Mouse (Mus musculus) forebrain, embryonic 10.5 days (tissue): Measurements from ENCODE around the gene BC037034. TPM values are rescaled to one million over a fixed set of nuclear protein-coding genes. Genes with fewer than 3 reads are reported as not detected.
"Not testable (repeated sequence)": the region's sequence is repeated elsewhere in the genome, so short reads cannot be mapped to it uniquely, and the experiment has no call there.

ENCODE experiments used
- DNase-seq: peaks from one replicate; pipeline ENCODE4 v3.0.0-alpha.2; 2017; ENCODE audit warnings: low spot score; ENCODE audit errors: extremely low spot score
- H3K27ac ChIP-seq: fragments of 300-500 bp; sonication (generic); 2 replicates; pipeline ENCODE4 v1.5.1; 2016; ENCODE audit warnings: mild to moderate bottlenecking
- H3K27me3 ChIP-seq: fragments of 300-500 bp; sonication (generic); 2 replicates; pipeline ENCODE4 v1.6.1; 2016; ENCODE audit warnings: mild to moderate bottlenecking; ENCODE audit not compliant: poor library complexity, severe bottlenecking
- H3K36me3 ChIP-seq: fragments of 300-500 bp; sonication (generic); replicated peaks from 2 replicates; pipeline ENCODE4 v1.6.1; 2016; ENCODE audit warnings: mild to moderate bottlenecking, moderate library complexity
- H3K4me1 ChIP-seq: fragments of 300-500 bp; sonication (generic); 2 replicates; pipeline ENCODE4 v1.6.1; 2016
- H3K4me3 ChIP-seq: fragments of 300-500 bp; sonication (generic); 2 replicates; pipeline ENCODE4 v1.5.1; 2016; ENCODE audit warnings: mild to moderate bottlenecking, moderate library complexity
- H3K9me3 ChIP-seq: fragments of 300-500 bp; sonication (generic); 2 replicates; pipeline ENCODE4 v1.6.1; 2016; ENCODE audit warnings: mild to moderate bottlenecking, moderate library complexity
- WGBS: fragments of 180-500 bp; shearing (Covaris S2); methylation state at CpG from one replicate; pipeline ENCODE4 v1.1.7; 2016; 5-methylcytosine and 5-hydroxymethylcytosine counted together
- polyA plus RNA-seq: library from polyadenylated mRNA; unstranded; fragments of >200 nt; fragmentation: Nextera tagmentation; extraction: Ambion mirVana; gene quantifications from 2 replicates; pipeline ENCODE4 v1.2.1, GENCODE M21; 2016

The BC037034 gene
- polyA plus RNA-seq, 1 experiment from 2014 or later, result 5.5 TPM

DNA sequence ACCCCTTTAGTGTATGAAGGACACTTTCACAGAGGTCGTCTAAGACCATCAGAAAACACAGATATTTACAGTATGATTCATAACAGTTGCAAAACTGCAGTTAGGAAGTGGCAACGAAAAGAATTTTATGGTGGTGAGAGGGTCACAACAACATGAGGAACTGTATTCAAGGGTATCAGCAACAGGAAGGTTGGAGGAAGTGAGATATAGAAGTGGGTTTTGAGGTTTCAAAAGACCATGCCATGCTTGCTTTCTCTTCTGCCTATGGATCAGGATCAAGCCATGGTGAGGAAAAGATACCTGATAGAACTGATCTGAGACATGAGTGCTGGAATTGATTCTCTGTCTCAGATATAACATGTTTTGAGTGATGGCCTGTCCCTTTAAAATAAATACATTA is 36.5 kb downstream of the BC037034 start:
- Histone ChIP-seq H3K27me3 (no peaks in the 10 kb centered on the region), H3K27ac (no peak overlapping the region), H3K4me1 (peaks cover 5% of the 10 kb centered on the region), H3K36me3 (no peaks in the 10 kb centered on the region), H3K9me3 (no peaks in the 10 kb centered on the region), H3K4me3 (no peak overlapping the region)
- no peak for DNase-seq
- 70% methylated on average over 2 of the region's 2 CpGs for WGBS

GRCm38 (mm10) chr5:138226491-138226890 is 37.3 kb downstream of the BC037034 start:
- no peak for DNase-seq
- H3K4me3 ChIP-seq, result no peak overlapping the region
- no peaks in the 10 kb centered on the region for H3K9me3 ChIP-seq
- peaks cover under 1% of the 10 kb centered on the region; the same call in 1 of the 2 replicates for H3K4me1 ChIP-seq
- no peaks in the 10 kb centered on the region for H3K27me3 ChIP-seq
- 81% methylated on average over 4 of the region's 4 CpGs for WGBS
- H3K36me3 ChIP-seq, result no peaks in the 10 kb centered on the region
- no peak overlapping the region for H3K27ac ChIP-seq

- H3K9me3 ChIP-seq, result no peaks in the 10 kb centered on the region
These were observed 38.1 kb downstream of the BC037034 start, which contains the start of gene Nxpe5 for GRCm38 (mm10) chr5:138225700-138226099. Gene Nxpe5 (plus strand): TSS chr5:138225898.

DNA sequence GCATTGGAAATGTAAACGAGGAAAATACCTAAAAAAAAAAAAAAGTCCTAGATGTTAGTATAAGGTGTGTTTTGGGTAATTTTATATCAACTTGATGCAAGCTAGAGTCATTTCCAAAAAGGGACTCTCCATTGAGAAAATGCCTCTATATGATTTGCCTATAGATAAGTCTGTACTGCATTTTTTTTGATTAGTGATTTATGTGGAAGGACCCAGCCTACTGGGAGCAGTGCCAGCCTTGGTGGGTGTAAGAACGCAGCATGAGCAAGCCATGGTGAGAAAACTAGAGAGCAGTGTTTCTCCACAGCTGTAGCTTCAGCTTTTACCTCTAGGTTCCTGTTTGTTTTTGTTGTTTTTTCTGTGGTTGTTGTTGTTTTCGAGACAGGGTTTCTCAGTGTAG is 40.5 kb downstream of the BC037034 start:
- Histone ChIP-seq H3K36me3 (no peaks in the 10 kb centered on the region), H3K9me3 (no peaks in the 10 kb centered on the region), H3K27ac (no peak overlapping the region), H3K4me1 (no peaks in the 10 kb centered on the region), H3K4me3 (no peak overlapping the region), H3K27me3 (no peaks in the 10 kb centered on the region)
- 68% methylated on average over 3 of the region's 3 CpGs for WGBS
- DNase-seq, result no peak

More at GRCm38 (mm10) chr5:138225700-138226099, 38.1 kb downstream of the BC037034 start, which contains the start of gene Nxpe5:
- H3K4me1 ChIP-seq, result no peaks in the 10 kb centered on the region
- WGBS, result 65% methylated on average over 2 of the region's 2 CpGs
- no peak for DNase-seq
- H3K27ac ChIP-seq, result no peak within 1 kb of the TSS
- H3K36me3 ChIP-seq, result no peaks in the 10 kb centered on the region
- no peaks in the 10 kb centered on the region for H3K27me3 ChIP-seq
- no peak within 1 kb of the TSS for H3K4me3 ChIP-seq

GRCm38 (mm10) chr5:138222111-138222510 is 41.7 kb downstream of the BC037034 start:
- Histone ChIP-seq H3K36me3 (no peaks in the 10 kb centered on the region), H3K4me3 (no peak overlapping the region), H3K27ac (no peak overlapping the region), H3K27me3 (no peaks in the 10 kb centered on the region), H3K4me1 (no peaks in the 10 kb centered on the region), H3K9me3 (peaks cover 7% of the 10 kb centered on the region; the same call in 1 of the 2 replicates)
- WGBS, result 25% methylated on average over 4 of the region's 4 CpGs
- DNase-seq, result peak; percentile 71

DNA sequence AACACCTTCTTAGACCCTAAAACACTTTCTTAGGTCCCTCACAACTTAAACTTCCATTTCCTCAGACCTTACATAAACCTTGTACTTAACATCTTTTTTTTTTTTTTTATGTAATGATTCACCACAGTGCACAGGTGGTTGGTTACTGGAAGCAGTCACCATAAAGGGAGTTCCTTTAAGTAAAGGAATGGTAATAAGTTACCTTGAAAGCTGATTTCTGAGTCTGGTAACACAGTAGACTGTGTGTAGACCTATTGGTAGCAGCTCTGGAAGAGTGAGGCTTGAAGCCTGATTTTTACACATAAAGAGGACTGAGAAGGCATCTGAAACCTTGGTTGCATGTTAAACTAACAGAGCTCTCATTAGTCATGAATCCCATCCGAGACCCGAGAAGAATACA is 44.0 kb downstream of the BC037034 start:
- Histone ChIP-seq H3K4me3 (no peak overlapping the region), H3K4me1 (no peaks in the 10 kb centered on the region), H3K27ac (no peak overlapping the region), H3K27me3 (no peaks in the 10 kb centered on the region), H3K9me3 (peaks cover 29% of the 10 kb centered on the region), H3K36me3 (no peaks in the 10 kb centered on the region)
- 72% methylated on average over 2 of the region's 2 CpGs for WGBS
- DNase-seq, result no peak

- not testable (repeated sequence) for H3K4me3 ChIP-seq, H3K27me3 ChIP-seq, H3K4me1 ChIP-seq, H3K27ac ChIP-seq, H3K36me3 ChIP-seq, DNase-seq
- peaks cover 50% of the 10 kb centered on the region for H3K9me3 ChIP-seq
- WGBS, result 94% methylated on average over 13 of the region's 13 CpGs
These were observed 47.2 kb downstream of the BC037034 start for GRCm38 (mm10) chr5:138216632-138217031.

Other genes starting within 250 kb of the BC037034 start
- not detected in 2 replicates for gene Smok3a, start 242.8 kb downstream of the BC037034 start, polyA plus RNA-seq
- not detected in 2 replicates for gene Smok3b, start 242.6 kb downstream of the BC037034 start, polyA plus RNA-seq
- gene Smok3c, start 210.8 kb downstream of the BC037034 start, polyA plus RNA-seq, result not detected in 2 replicates
- 25.2 and 25.3 TPM in 2 replicates for gene Zkscan1, start 178.9 kb downstream of the BC037034 start, polyA plus RNA-seq
- gene Zscan21, start 147.1 kb downstream of the BC037034 start, polyA plus RNA-seq, result 98.4 and 105 TPM in 2 replicates
- 37.0 and 38.7 TPM in 2 replicates for gene Zfp113, start 108.3 kb downstream of the BC037034 start, polyA plus RNA-seq
- 348 and 351 TPM in 2 replicates for gene Cops6, start 103.0 kb downstream of the BC037034 start, polyA plus RNA-seq
- 32.7 TPM in 2 replicates for gene Ap4m1, start 92.0 kb downstream of the BC037034 start, polyA plus RNA-seq
- gene Mcm7, start 91.6 kb downstream of the BC037034 start, polyA plus RNA-seq, result 444 and 449 TPM in 2 replicates
- gene Taf6, start 76.6 kb downstream of the BC037034 start, polyA plus RNA-seq, result 151 and 155 TPM in 2 replicates
- 51.4 and 56.7 TPM in 2 replicates for gene Cnpy4, start 76.5 kb downstream of the BC037034 start, polyA plus RNA-seq
- 8.9 and 10.4 TPM in 2 replicates for gene Mblac1, start 69.7 kb downstream of the BC037034 start, polyA plus RNA-seq
- gene Nxpe5, start 38.1 kb downstream of the BC037034 start, polyA plus RNA-seq, result not detected in 2 replicates
- gene Lamtor4, start 8.6 kb downstream of the BC037034 start, polyA plus RNA-seq, result 38.9 and 41.5 TPM in 2 replicates
- 3.1 and 3.9 TPM in 2 replicates for gene Gal3st4, start 8.8 kb upstream of the BC037034 start, polyA plus RNA-seq
- 0.09 TPM in 2 replicates for gene Gm43720, start 15.9 kb upstream of the BC037034 start, polyA plus RNA-seq
- 34.8 and 36.7 TPM in 2 replicates for gene Gpc2, start 16.0 kb upstream of the BC037034 start, polyA plus RNA-seq
- 3.8 and 4.1 TPM in 2 replicates for gene Stag3, start 16.2 kb upstream of the BC037034 start, polyA plus RNA-seq
- not detected in 2 replicates for gene Pvrig, start 77.9 kb upstream of the BC037034 start, polyA plus RNA-seq
- gene Zfp157, start 177.4 kb upstream of the BC037034 start, polyA plus RNA-seq, result 37.9 and 39.3 TPM in 2 replicates